Mouse (Mus musculus) lung, embryonic 15.5 days (tissue): ENCODE measurements at regions not wholly inside any gene's neighbourhood (a gene's known extent, or its start where the extent isn't known, plus 50 kb on each side); places are given as distances from the start of the nearest gene placed in this dataset.
A peak's percentile ranks its signal among the peaks of the same experiment; 100 is the strongest.

Source experiments
- ATAC-seq: fragments of 200-750 bp; cut with Nextera tagmentation; 2 replicates; pipeline ENCODE4 v1.8.0; 2017; ENCODE audit warnings: moderate number of reproducible peaks, borderline replicate concordance; ENCODE audit not compliant: low FRiP score, low TSS enrichment; ENCODE audit errors: extremely low read depth
- H3K27ac ChIP-seq: fragments of 300-500 bp; sonication (generic); 2 replicates; pipeline ENCODE4 v1.5.1; 2015; ENCODE audit warnings: moderate library complexity, mild to moderate bottlenecking, inconsistent platforms
- H3K27me3 ChIP-seq: fragments of 300-500 bp; sonication (generic); 2 replicates; pipeline ENCODE4 v1.6.1; 2015; ENCODE audit warnings: inconsistent platforms
- H3K36me3 ChIP-seq: fragments of 300-500 bp; sonication (generic); 2 replicates; pipeline ENCODE4 v1.6.1; 2015; ENCODE audit warnings: inconsistent platforms
- H3K4me1 ChIP-seq: fragments of 300-500 bp; sonication (generic); 2 replicates; pipeline ENCODE4 v1.6.1; 2015; ENCODE audit warnings: inconsistent platforms
- H3K4me2 ChIP-seq: fragments of 300-500 bp; sonication (generic); 2 replicates; pipeline ENCODE4 v1.6.1; 2015; ENCODE audit warnings: inconsistent platforms, mild to moderate bottlenecking, moderate library complexity
- H3K4me3 ChIP-seq: fragments of 300-500 bp; sonication (generic); 2 replicates; pipeline ENCODE4 v1.5.1; 2015; ENCODE audit warnings: mild to moderate bottlenecking, inconsistent platforms
- H3K9ac ChIP-seq: fragments of 300-500 bp; sonication (generic); 2 replicates; pipeline ENCODE4 v1.6.1; 2015; ENCODE audit warnings: inconsistent platforms
- H3K9me3 ChIP-seq: fragments of 300-500 bp; sonication (generic); 2 replicates; pipeline ENCODE4 v1.6.1; 2016; ENCODE audit warnings: inconsistent platforms
- whole genome bisulfite sequencing: fragments of 180-500 bp; shearing (Covaris S2); methylation state at CpG from one replicate; pipeline ENCODE4 v1.1.7; 2015; 5-methylcytosine and 5-hydroxymethylcytosine counted together

DNA sequence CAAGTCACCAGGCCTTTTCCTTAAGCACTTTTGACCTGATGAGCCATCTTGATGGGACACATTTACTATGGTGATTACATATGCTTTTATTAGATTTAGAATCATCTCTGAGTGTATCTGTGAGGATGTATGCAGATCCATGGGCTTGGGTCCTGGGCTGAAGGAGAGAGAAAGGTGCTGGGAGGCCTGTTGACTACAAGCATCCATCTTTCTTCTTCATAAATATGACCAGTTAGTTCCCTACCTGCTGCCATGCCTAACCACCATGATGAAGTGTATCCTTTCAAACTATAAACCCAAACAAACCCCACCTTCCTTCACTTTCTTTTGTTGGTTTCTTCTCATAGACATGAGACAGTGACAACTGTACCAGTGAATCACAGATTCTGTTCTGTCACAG, 492.2 kb upstream of the Klf4 start:
- Histone ChIP-seq H3K9me3 (no peaks in the 10 kb centered on the region), H3K27ac (no peak overlapping the region), H3K4me2 (no peak overlapping the region), H3K9ac (no peak overlapping the region), H3K27me3 (peaks cover 3% of the 10 kb centered on the region; the same call in 1 of the 2 replicates), H3K4me3 (no peak overlapping the region), H3K36me3 (no peaks in the 10 kb centered on the region), H3K4me1 (no peaks in the 10 kb centered on the region)
- ATAC-seq, result no peak

DNA sequence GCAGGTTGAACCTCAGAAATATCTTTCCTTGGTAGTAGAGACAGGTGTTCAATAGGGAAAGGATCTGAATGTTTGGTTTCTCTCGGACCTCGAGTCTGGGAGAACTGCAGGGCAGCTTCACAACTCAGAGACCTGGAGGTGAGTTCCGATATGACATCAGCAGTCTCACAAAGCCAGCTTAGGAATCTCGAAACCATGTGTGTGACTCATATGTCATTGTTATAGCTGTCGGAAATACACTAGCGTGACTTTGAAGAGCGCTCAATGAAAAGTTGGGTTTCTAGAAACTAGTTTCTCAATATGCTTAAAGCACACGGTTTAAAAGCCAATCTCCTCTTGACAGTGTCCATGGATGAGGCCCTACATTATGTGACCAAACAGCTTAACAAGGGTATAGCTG, 485.9 kb upstream of the Klf4 start:
- Histone ChIP-seq H3K27ac (no peak overlapping the region), H3K4me1 (no peaks in the 10 kb centered on the region), H3K4me2 (no peak overlapping the region), H3K9me3 (no peaks in the 10 kb centered on the region), H3K9ac (no peak overlapping the region), H3K27me3 (no peaks in the 10 kb centered on the region), H3K4me3 (no peak overlapping the region), H3K36me3 (no peaks in the 10 kb centered on the region)
- ATAC-seq, result no peak
- 85% methylated on average over 8 of the region's 8 CpGs for WGBS

DNA sequence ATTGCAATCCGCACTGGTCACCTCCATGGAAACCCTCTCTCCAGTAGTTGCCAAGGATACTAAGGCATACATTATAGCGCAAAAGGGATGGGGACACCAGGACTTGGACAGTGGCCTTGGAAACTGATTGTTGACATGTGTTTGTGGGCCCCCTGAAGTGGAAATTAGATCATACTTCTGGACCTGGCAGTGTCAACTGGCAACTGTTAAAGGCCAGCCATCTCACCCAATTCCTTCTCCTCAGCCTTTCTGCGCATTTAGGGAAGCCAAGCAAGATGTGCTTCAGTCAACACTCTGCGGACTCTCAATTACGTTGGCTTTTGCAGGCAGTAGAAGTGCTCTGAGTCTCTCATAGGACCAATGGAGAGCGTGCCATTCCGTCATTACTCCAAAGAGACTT, 483.2 kb upstream of the Klf4 start:
- H3K27ac ChIP-seq, result no peak overlapping the region
- H3K4me1 ChIP-seq, result no peaks in the 10 kb centered on the region
- ATAC-seq, result no peak
- no peaks in the 10 kb centered on the region for H3K27me3 ChIP-seq
- no peak overlapping the region for H3K4me3 ChIP-seq
- H3K9me3 ChIP-seq, result no peaks in the 10 kb centered on the region
- H3K4me2 ChIP-seq, result no peak overlapping the region
- WGBS, result 84% methylated on average over 7 of the region's 7 CpGs
- H3K9ac ChIP-seq, result no peak overlapping the region
- H3K36me3 ChIP-seq, result no peaks in the 10 kb centered on the region

DNA sequence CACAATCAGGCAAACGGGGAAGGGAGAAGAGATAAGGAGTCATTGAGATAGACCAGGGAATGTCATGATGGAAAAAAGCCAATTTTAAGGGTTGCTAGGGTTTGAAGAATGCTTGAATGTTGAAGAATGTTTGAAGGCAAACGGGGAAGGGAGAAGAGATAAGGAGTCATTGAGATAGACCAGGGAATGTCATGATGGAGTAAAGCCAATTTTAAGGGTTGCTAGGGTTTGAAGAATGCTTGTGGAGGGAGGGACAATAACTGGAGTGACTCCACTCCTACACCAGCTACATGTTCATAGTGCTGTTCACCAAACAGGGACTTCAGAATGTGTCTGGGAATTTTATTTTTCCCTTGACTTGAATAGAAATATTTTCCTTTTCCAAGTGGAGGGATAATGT, 476.0 kb upstream of the Klf4 start:
- Histone ChIP-seq H3K4me3 (no peak overlapping the region), H3K4me1 (no peaks in the 10 kb centered on the region), H3K9ac (no peak overlapping the region), H3K27me3 (no peaks in the 10 kb centered on the region), H3K9me3 (no peaks in the 10 kb centered on the region), H3K36me3 (no peaks in the 10 kb centered on the region), H3K27ac (no peak overlapping the region), H3K4me2 (no peak overlapping the region)
- no peak for ATAC-seq
- WGBS, result 24% methylated on average over 2 of the region's 2 CpGs

DNA sequence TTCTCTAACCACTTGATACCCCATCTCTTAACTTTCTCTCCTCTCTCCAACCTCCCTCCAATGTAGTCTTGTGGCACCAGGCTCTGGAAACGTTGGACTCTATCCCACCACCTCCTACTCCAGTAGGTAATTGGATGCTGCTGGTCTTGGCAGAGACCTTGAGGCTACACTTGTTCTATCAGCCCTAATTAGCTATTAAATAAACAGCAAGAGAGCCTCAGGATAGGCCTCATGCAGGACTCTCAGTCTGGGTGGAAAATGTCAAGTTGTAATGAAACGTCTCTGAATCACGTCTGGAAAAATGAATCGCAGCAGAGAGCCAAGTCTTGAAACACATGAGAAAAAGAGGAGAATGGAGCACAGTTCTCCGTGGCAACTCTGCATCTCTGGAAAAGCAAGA, 472.0 kb upstream of the Klf4 start:
- Histone ChIP-seq H3K9ac (no peak overlapping the region), H3K27ac (no peak overlapping the region), H3K4me2 (no peak overlapping the region), H3K4me1 (no peaks in the 10 kb centered on the region; the same call in 1 of the 2 replicates), H3K36me3 (no peaks in the 10 kb centered on the region), H3K4me3 (no peak overlapping the region), H3K27me3 (no peaks in the 10 kb centered on the region), H3K9me3 (no peaks in the 10 kb centered on the region)
- 59% methylated on average over 5 of the region's 5 CpGs for WGBS
- ATAC-seq, result no peak

DNA sequence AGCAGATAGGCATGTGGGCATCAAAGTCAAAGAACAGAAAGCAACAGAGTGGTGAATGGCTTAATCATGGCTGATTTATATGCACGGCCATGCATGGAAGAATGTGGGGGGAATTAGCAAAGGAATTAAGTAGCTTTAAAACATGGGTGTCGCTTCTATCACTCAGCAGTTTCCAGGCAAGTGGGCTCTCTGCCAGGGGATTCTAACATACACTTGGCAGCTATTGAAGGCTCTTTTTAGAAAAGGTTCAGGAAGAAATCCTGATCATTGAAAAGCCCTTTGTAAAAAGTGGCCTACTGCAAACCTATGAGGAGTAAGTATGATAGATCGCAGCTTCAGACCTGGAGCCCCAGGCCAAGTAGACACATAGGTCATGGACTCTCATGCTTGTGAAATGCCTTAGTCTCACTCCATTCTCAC, 469.1 kb upstream of the Klf4 start:
- ATAC-seq, result no peak
- Histone ChIP-seq H3K4me1 (no peaks in the 10 kb centered on the region; the same call in 1 of the 2 replicates), H3K9ac (no peak overlapping the region), H3K27ac (no peak overlapping the region), H3K36me3 (no peaks in the 10 kb centered on the region), H3K4me2 (no peak overlapping the region), H3K27me3 (no peaks in the 10 kb centered on the region), H3K4me3 (no peak overlapping the region), H3K9me3 (no peaks in the 10 kb centered on the region)
- WGBS, result 59% methylated on average over 3 of the region's 3 CpGs

DNA sequence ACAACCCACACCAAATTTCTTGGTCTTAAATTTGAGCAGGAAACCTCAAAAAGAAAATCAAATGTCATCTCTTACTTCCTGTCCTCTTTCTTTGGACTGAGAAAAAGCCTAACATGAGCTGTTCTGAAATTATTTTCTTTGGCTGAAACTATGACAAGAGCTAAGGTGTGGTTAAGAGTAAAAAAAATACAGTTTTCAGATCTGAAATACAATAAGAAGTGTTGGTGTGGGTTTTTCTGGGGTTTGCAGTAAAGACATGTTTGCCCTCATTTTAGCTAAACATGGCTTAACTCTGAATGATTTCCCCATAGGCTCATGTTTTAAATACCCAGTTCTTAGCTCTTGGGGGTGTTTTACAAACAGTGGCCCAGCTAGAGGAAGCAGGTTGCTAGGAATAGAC, 451.8 kb upstream of the Klf4 start:
- no peak for ATAC-seq
- Histone ChIP-seq H3K9me3 (no peaks in the 10 kb centered on the region), H3K4me2 (no peak overlapping the region), H3K4me3 (no peak overlapping the region), H3K27ac (no peak overlapping the region), H3K36me3 (no peaks in the 10 kb centered on the region), H3K27me3 (no peaks in the 10 kb centered on the region), H3K4me1 (no peaks in the 10 kb centered on the region), H3K9ac (no peak overlapping the region)

DNA sequence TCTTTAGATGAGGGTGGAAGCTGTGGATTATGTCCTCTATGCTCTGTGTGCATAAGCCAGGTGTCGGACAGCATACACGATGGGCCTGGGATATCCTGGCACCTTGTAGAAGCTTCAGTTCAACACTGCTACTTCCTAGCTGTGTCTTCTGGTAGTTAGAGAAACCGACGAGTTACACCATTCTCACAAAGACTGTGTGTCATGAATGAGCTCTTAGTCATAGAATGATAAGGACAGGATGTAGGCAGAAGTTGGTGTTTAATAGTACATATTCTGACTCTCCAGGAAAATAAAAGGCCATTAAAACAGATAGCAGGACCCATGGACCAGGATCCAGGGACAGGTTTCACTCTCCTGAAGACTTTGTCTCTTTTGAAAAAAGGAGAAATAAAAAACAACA, 446.3 kb upstream of the Klf4 start:
- ATAC-seq, result no peak
- Histone ChIP-seq H3K36me3 (no peaks in the 10 kb centered on the region), H3K4me3 (no peak overlapping the region), H3K27me3 (0 out of 2 replicates have a peak, but pooled peaks cover 5% of the 10 kb centered on the region), H3K27ac (no peak overlapping the region), H3K4me2 (no peak overlapping the region), H3K9me3 (no peaks in the 10 kb centered on the region), H3K9ac (no peak overlapping the region), H3K4me1 (no peaks in the 10 kb centered on the region)
- 77% methylated on average over 4 of the region's 4 CpGs for WGBS

DNA sequence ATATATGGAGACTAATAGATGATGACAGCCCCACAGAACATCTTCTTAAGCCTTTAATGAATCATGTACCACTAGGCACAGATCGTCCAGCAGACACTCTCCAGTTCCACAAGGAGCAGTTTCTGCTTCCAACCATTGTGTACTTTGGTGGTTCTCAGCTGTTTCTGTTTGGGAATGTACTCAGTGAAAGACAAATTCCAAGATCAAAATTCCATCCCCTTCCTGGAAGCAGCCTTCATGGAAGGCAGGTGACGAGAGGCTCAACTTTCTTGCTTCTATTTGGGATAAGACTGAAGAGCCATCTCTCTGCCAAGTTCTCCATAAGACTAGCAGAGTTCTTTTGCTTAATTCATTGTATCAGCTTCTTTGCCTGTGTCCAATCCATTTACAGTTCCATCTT, 444.0 kb upstream of the Klf4 start:
- no peaks in the 10 kb centered on the region for H3K9me3 ChIP-seq
- no peak overlapping the region for H3K4me3 ChIP-seq
- WGBS, result 65% methylated on average over 2 of the region's 2 CpGs
- no peak overlapping the region for H3K9ac ChIP-seq
- H3K27me3 ChIP-seq, result 0 out of 2 replicates have a peak, but pooled peaks cover 5% of the 10 kb centered on the region
- no peak overlapping the region for H3K27ac ChIP-seq
- H3K36me3 ChIP-seq, result no peaks in the 10 kb centered on the region
- H3K4me2 ChIP-seq, result no peak overlapping the region
- H3K4me1 ChIP-seq, result peaks cover 14% of the 10 kb centered on the region
- no peak for ATAC-seq

DNA sequence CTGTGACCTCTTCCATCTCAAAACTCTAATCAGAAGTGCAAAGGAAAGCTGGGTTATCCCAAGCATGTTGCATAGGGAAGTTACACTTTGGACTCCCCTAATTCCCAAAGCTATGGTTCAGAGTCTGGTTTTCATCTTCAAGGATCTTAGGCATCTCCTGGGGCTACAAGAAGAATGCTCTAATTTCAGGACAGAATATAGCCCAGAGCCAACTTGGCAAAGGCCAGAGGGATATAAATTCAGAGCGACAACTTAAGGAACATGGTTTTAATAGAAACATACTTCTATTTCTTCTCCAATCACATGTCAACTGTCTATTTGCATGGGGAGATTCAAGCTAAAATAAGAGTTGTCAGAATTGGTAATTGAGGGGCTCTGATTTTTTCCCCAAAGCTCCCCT, 441.4 kb upstream of the Klf4 start:
- 89% methylated on average over 1 of the region's 1 CpGs for WGBS
- no peak for ATAC-seq
- H3K4me2 ChIP-seq, result no peak overlapping the region
- H3K36me3 ChIP-seq, result no peaks in the 10 kb centered on the region
- H3K4me1 ChIP-seq, result peaks cover 14% of the 10 kb centered on the region
- no peaks in the 10 kb centered on the region for H3K9me3 ChIP-seq
- no peak overlapping the region for H3K4me3 ChIP-seq
- 0 out of 2 replicates have a peak, but pooled peaks cover 5% of the 10 kb centered on the region for H3K27me3 ChIP-seq
- no peak overlapping the region for H3K27ac ChIP-seq
- H3K9ac ChIP-seq, result no peak overlapping the region

DNA sequence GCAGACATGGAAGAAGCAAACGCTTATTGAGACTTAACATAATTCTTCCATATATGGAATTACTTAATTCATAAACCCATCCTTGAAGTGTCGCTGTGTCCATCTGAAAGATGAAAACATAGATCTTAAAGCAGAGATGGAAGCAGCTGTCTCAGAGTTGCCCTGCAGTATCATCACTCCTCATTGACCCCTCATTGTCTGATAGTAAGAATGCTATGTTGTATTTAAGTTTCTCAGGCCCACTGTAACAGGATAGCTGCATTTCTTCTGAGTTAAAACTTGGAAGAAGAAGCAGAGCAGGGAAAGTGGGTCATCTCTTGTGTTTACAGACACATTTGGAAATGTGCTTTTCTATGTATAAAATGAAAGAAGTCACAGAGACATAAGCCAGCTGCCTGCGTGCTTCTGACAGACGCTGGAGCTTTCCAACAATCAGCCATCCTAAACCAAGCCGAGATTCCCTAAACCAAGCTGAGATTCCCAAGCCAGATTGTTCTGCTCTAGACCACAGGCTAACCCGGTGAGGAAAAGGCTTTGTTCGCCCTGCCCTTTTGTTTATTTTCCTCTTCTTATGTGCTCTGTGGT, 440.1 kb upstream of the Klf4 start:
- Histone ChIP-seq H3K27me3 (0 out of 2 replicates have a peak, but pooled peaks cover 5% of the 10 kb centered on the region), H3K4me3 (no peak overlapping the region), H3K4me1 (peaks cover 14% of the 10 kb centered on the region), H3K4me2 (no peak overlapping the region), H3K9me3 (no peaks in the 10 kb centered on the region), H3K27ac (peak overlapping the region; percentile 36; the same call in 1 of the 2 replicates), H3K36me3 (no peaks in the 10 kb centered on the region), H3K9ac (no peak overlapping the region)
- peak; percentile 94 for ATAC-seq
- 42% methylated on average over 7 of the region's 7 CpGs for WGBS

DNA sequence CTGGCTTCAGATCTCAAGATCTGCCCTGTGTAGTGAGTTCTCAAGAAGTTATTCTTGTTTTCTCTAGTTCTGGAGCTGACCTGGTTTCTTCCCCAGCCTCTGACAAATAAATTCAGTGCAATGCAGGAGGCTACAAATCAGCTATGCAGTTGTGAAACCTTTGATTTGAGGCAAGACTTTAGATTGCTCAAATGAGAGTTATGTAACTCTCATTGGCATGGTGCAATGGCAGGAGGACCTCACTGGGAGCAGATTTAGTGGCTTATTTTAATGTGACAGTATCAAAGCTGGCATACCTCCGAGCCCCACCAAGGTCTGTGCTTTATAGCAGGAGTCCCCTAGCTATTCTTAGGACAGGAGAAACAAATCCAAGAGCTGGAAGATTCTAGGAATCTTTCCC, 427.8 kb upstream of the Klf4 start:
- Histone ChIP-seq H3K27me3 (no peaks in the 10 kb centered on the region), H3K4me3 (no peak overlapping the region), H3K9ac (no peak overlapping the region), H3K4me1 (no peaks in the 10 kb centered on the region), H3K36me3 (no peaks in the 10 kb centered on the region), H3K9me3 (no peaks in the 10 kb centered on the region), H3K27ac (no peak overlapping the region), H3K4me2 (no peak overlapping the region)
- WGBS, result 88% methylated on average over 1 of the region's 1 CpGs
- no peak for ATAC-seq

DNA sequence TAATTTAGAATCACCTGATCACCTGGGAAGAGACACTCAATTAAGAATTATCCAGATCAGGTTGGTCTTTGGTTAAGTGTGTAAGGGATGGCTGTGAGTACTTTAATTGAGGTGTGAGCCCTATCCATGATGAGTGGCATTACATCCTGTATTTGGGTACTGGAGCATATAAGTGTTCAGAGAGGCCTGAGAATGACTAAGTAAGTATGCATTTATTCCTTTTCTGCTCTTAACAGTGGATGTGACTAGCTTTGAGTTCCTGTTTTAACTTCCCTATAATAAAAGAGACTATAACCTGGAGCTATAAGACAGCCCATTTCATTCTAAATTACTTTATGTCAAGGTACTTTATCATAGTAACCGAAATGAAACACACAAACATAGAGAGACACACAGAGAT, 421.4 kb upstream of the Klf4 start:
- Histone ChIP-seq H3K36me3 (no peaks in the 10 kb centered on the region), H3K4me2 (no peak overlapping the region), H3K27me3 (no peaks in the 10 kb centered on the region), H3K9me3 (no peaks in the 10 kb centered on the region), H3K27ac (no peak overlapping the region), H3K4me3 (no peak overlapping the region), H3K9ac (no peak overlapping the region), H3K4me1 (no peaks in the 10 kb centered on the region)
- WGBS, result 86% methylated on average over 1 of the region's 1 CpGs
- no peak for ATAC-seq
